Mouse (Mus musculus) G1E (cell line): Measurements from ENCODE around the gene Ccr9. TPM values are rescaled to one million over a fixed set of nuclear protein-coding genes. Genes with fewer than 3 reads are reported as not detected.

ENCODE experiments used
- ATAC-seq: 2 replicates; pipeline ENCODE4 v1.8.0; 2016; ENCODE audit warnings: mild to moderate bottlenecking; ENCODE audit not compliant: insufficient number of reproducible peaks, poor library complexity, low FRiP score, severe bottlenecking; ENCODE audit errors: extremely low read depth
- DNase-seq: peaks from one replicate; pipeline ENCODE4 v3.0.0; 2012; ENCODE audit warnings: low spot score
- H3K27me3 ChIP-seq: 2 replicates; pipeline ENCODE4 v1.6.1; 2012; ENCODE audit warnings: mild to moderate bottlenecking, low read length, inconsistent platforms; ENCODE audit not compliant: insufficient read depth
- H3K36me3 ChIP-seq: replicated peaks from 2 replicates; pipeline ENCODE3; 2012; ENCODE audit warnings: mild to moderate bottlenecking, inconsistent platforms
- H3K4me1 ChIP-seq: 2 replicates; pipeline ENCODE4 v1.6.1; 2012; ENCODE audit warnings: low read depth, low read length, inconsistent platforms, mixed read lengths; ENCODE audit not compliant: insufficient read depth
- H3K4me3 ChIP-seq: 2 replicates; pipeline ENCODE4 v1.5.1; 2012; ENCODE audit warnings: low read depth, mild to moderate bottlenecking, inconsistent platforms, low read length, moderate library complexity, mixed read lengths
- H3K9me3 ChIP-seq: replicated peaks from 2 replicates; pipeline ENCODE4 v1.6.1; 2012; ENCODE audit warnings: inconsistent platforms
- CTCF ChIP-seq: IDR thresholded peaks from 2 replicates; pipeline ENCODE4 v1.5.1; 2012; ENCODE audit warnings: low read depth, low read length, inconsistent platforms, mixed read lengths
- GATA1 ChIP-seq: IDR thresholded peaks from 2 replicates; pipeline ENCODE4 v1.6.1; 2012; ENCODE audit warnings: borderline replicate concordance, low read length, inconsistent platforms, mixed read lengths
- GATA2 ChIP-seq: IDR thresholded peaks from 2 replicates; pipeline ENCODE4 v1.6.1; 2012; ENCODE audit warnings: low read depth, low read length, inconsistent platforms, borderline replicate concordance
- POLR2AphosphoS5 ChIP-seq: IDR thresholded peaks from 2 replicates; pipeline ENCODE4 v1.6.1; 2012; ENCODE audit warnings: low read depth, low read length, inconsistent platforms; ENCODE audit not compliant: insufficient replicate concordance
- TAL1 ChIP-seq: conservative IDR thresholded peaks from 2 replicates; pipeline ENCODE4 v1.6.1; 2012; ENCODE audit warnings: low read depth, low read length, inconsistent platforms, mixed read lengths
- polyA plus RNA-seq: library from polyadenylated mRNA; stranded (reverse); fragments of >175 nt; gene quantifications from 2 replicates; pipeline ENCODE4 v1.2.3, GENCODE M21; 2012
- total RNA-seq, 2 experiments: library from RNA; stranded (forward) in 1 of 2; stranded (reverse) in 1 of 2; fragments of 200-1000 nt in 1 of 2; fragments of >200 nt in 1 of 2; fragmentation: Nextera tagmentation in 1 of 2; gene quantifications; 2 replicates each; pipeline ENCODE4 v1.2.3; 2014 to 2017

Ccr9 gene
- total and polyA plus RNA-seq, 3 experiments, result 0.11 TPM; not detected in 2

DNA sequence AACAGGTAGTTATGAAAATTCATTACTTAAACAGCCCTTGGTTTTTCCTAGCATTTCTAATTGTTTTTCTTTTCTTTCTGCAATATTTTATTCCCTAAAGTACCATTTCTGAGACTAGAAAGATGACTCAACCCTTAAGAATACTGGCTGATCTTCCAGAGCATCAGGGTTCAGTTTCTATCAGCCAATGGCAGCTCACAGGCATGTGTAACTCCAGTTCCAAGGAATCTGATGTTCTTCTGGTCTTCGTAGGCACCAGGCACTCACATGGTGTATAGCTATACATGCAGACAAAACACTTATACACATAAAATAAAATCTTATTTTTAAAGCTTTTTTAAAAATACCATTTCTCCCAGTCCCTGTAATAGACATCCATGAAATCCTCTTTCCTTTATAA is 79.9 kb downstream of the Ccr9 start:
- Histone ChIP-seq H3K36me3 (no peaks in the 10 kb centered on the region), H3K4me1 (peaks cover 36% of the 10 kb centered on the region), H3K9me3 (no peaks in the 10 kb centered on the region), H3K27me3 (no peaks in the 10 kb centered on the region), H3K4me3 (no peak overlapping the region)
- ATAC-seq (no peak), DNase-seq (no peak)
- no peak for TF ChIP-seq TAL1
- TF ChIP-seq POLR2AphosphoS5, result no peak
- TF ChIP-seq CTCF, result no peak
- no peak for TF ChIP-seq GATA1
- TF ChIP-seq GATA2, result no peak

DNA sequence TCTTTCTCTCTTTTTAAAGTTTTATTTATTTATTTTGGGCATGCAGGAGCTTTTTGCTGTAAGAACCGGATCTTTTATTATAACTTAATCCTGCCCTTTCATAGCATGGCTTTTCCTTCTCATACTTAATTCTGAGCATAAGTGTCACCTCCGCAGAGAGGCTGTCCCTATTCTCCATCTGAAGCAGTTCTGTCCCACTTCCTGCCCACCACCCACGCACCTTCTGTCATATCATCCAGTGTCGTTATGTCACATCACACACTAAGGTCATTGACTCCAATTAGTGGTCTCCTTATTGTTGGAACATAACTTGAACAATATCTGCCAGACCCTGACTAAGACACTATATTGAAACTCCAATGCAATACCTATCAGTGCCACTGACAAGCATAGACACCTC is 80.4 kb downstream of the Ccr9 start:
- TF ChIP-seq GATA2 (no peak), GATA1 (no peak), TAL1 (no peak), CTCF (no peak), POLR2AphosphoS5 (no peak)
- Histone ChIP-seq H3K9me3 (no peaks in the 10 kb centered on the region), H3K4me1 (peaks cover 36% of the 10 kb centered on the region), H3K4me3 (no peak overlapping the region), H3K27me3 (no peaks in the 10 kb centered on the region), H3K36me3 (no peaks in the 10 kb centered on the region)
- ATAC-seq, result no peak
- no peak for DNase-seq

DNA sequence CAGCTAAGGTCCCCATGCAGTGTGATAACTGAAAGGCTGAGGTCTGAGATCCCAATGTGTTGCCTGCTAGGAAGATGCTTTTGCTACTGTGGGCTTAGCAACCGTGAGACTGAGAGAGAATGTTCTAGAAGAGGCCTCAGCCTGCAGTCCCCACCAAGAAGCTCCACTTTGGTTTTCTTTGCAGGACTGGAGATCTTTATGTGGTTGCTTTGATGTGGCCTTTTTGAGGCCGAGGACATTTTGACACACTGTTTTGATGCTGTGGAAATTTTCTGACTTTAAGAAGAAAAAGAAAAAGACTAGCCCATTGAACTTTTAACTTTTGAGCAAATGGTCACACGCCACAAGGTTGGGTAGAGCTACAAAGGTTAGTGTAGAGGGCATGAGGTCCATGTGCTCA is 82.6 kb downstream of the Ccr9 start:
- no peak overlapping the region for H3K4me3 ChIP-seq
- H3K4me1 ChIP-seq, result peaks cover 37% of the 10 kb centered on the region
- peaks cover 2% of the 10 kb centered on the region; the same call in 1 of the 2 replicates for H3K27me3 ChIP-seq
- TF ChIP-seq CTCF (no peak), TAL1 (no peak), GATA1 (no peak), GATA2 (no peak), POLR2AphosphoS5 (no peak)
- no peaks in the 10 kb centered on the region for H3K9me3 ChIP-seq
- DNase-seq (no peak), ATAC-seq (no peak)
- no peaks in the 10 kb centered on the region for H3K36me3 ChIP-seq

DNA sequence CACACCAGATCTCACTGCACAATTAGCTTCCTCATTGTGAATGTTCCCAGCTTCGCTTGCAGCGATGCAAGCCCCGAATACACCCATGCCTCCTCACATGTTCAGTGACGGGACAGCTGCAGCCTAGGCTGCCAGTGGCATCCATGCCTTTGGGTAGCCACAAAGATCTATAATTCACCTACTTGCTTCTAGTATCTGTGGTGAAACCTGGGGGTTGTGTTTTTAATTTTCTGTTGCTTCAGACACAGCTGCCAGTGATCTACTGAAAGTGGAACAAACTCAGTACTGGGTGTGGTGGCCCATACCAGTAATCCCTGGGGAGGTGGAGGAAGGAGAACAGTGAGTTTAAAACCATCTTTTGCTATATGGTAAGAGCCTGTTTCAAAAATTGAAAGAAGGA is 84.6 kb downstream of the Ccr9 start:
- peaks cover 10% of the 10 kb centered on the region for H3K27me3 ChIP-seq
- H3K9me3 ChIP-seq, result no peaks in the 10 kb centered on the region
- ATAC-seq (no peak), DNase-seq (no peak)
- H3K4me1 ChIP-seq, result peaks cover 20% of the 10 kb centered on the region
- H3K4me3 ChIP-seq, result no peak overlapping the region
- no peaks in the 10 kb centered on the region for H3K36me3 ChIP-seq
- no peak for TF ChIP-seq TAL1
- no peak for TF ChIP-seq GATA2
- TF ChIP-seq GATA1, result no peak
- TF ChIP-seq POLR2AphosphoS5, result no peak

DNA sequence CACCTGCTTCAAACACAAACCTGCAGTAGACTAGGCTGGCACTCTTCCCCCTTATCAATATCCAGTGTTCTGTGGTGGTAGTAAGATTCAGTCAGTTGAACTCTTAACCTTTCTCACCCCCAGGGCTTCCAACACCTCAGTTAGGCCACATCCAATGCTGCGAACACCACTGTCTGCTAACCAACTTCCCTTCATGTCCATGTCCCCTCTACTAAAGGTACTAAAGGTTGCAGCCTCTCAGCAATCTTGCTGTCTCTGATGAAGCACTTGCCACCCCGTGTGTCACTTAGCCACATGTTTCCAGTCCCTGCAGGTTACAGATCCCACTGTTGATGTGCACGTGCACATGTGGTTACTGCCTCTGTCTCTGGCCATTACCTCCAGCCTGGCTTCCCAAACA is 85.5 kb downstream of the Ccr9 start:
- peaks cover 11% of the 10 kb centered on the region for H3K27me3 ChIP-seq
- TF ChIP-seq POLR2AphosphoS5 (no peak), GATA2 (no peak), CTCF (no peak), GATA1 (no peak), TAL1 (no peak)
- peaks cover 13% of the 10 kb centered on the region for H3K4me1 ChIP-seq
- no peaks in the 10 kb centered on the region for H3K36me3 ChIP-seq
- no peak for DNase-seq
- no peak for ATAC-seq
- H3K4me3 ChIP-seq, result no peak overlapping the region
- H3K9me3 ChIP-seq, result no peaks in the 10 kb centered on the region

DNA sequence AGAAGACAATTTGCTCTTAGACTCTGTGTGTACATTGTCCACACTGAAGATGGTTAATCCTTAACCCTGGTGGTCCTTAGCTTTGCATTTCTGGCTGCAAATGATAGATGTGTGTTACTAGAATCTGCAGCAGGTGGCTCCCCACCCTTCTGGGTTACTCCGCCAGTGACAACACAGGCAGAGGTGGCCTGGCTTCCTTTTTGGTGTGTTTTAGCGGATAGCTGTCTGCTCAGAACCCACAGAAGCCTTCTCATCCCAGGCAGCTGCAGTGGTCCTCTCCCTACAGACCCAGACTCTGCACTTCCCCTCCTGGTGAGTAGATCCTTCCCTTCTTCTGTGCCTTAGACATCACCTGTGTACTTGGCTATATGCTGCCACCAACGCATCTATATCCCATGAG is 88.8 kb downstream of the Ccr9 start:
- TF ChIP-seq CTCF (no peak), GATA1 (no peak), GATA2 (no peak)
- DNase-seq, result no peak
- Histone ChIP-seq H3K9me3 (no peaks in the 10 kb centered on the region), H3K4me3 (no peak overlapping the region), H3K36me3 (no peaks in the 10 kb centered on the region), H3K27me3 (peaks cover 23% of the 10 kb centered on the region), H3K4me1 (peaks cover 4% of the 10 kb centered on the region)
- no peak for ATAC-seq

DNA sequence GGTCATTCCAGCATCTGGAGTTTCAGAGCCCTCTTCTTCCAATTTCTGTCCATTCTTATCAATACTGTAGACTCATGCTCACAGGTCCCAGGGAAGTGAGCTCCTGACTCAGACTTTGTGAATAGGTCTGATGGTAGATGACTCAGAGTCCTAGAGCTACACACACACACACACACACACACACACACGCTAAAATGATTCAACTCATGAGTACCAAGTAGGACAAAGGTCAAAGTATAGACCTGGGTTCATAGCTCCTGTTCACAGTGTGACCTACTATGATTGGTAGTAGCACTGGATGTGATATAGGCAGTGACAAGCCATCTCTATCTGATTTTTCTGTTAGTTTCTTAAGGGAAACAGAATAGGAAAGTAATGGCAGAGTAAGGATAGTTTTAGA is 90.2 kb downstream of the Ccr9 start:
- ATAC-seq (no peak), DNase-seq (no peak)
- Histone ChIP-seq H3K4me1 (peaks cover 6% of the 10 kb centered on the region), H3K36me3 (no peaks in the 10 kb centered on the region), H3K9me3 (no peaks in the 10 kb centered on the region), H3K4me3 (no peak overlapping the region), H3K27me3 (peaks cover 23% of the 10 kb centered on the region)
- no peak for TF ChIP-seq GATA1
- no peak for TF ChIP-seq GATA2
